Mouse (Mus musculus): Measurements from ENCODE around the gene Glt6d1. TPM values are rescaled to one million over a fixed set of nuclear protein-coding genes. Genes with fewer than 3 reads are reported as not detected.

Gene Glt6d1
- polyA plus RNA-seq, 1 experiment from 2014 or later, result not detected

DNA sequence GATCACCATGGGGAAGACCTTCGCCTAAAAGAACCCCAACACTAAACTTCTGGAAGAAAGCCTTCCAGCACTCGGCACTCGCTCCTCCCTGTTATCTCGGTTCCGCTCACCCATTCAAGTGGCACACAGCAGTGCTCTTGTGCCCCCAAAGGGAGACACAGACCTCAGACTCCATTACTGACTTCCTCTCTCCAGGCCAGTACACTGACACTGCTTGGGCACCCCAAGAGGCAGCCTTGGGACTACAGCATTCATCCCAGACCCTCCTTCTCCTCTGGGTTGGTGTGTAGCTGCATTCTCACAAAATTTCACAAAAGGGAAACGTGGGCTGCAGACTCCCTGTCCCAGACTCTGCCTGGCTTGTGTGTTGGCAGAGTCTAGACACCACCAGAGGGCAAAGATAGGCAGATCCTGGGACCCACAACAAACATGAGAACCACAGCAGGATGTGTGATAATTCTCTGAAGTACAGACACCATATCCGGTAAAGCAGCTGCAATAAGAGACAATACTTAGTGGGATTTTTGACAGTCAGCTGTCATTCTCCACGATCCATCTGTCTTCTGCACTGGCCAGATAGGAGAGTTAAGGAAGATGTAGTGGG, 12.8 kb upstream of the Glt6d1 start:
- no peak overlapping the region for H3K9ac ChIP-seq (replicated peaks; ENCODE audit: low read length)
- DNase-seq (no peak), ATAC-seq (ENCODE audit: low FRiP score, low TSS enrichment) (no peak)
- whole genome bisulfite sequencing, result 77% methylated on average over 8 of the region's 8 CpGs
- H3K27me3 ChIP-seq (ENCODE audit: control insufficient read depth, insufficient read depth, low read length), result no peaks in the 10 kb centered on the region
- H3K9me3 ChIP-seq (ENCODE audit: control insufficient read depth, low read length), result no peaks in the 10 kb centered on the region
- H3K4me2 ChIP-seq (ENCODE audit: low read length), result no peak overlapping the region
- no peak overlapping the region for H3K27ac ChIP-seq (replicated peaks; ENCODE audit: low read depth, low read length)
- no peaks in the 10 kb centered on the region for H3K4me1 ChIP-seq (ENCODE audit: control insufficient read depth, insufficient read depth, low read length)
- no peaks in the 10 kb centered on the region for H3K36me3 ChIP-seq (ENCODE audit: control insufficient read depth, insufficient read depth, low read length)
- H3K4me3 ChIP-seq (replicated peaks; ENCODE audit: low read depth, low read length), result no peak overlapping the region

GRCm38 (mm10) chr2:25824751-25825150, 9.1 kb upstream of the Glt6d1 start:
- Histone ChIP-seq H3K36me3 (ENCODE audit: control insufficient read depth, insufficient read depth, low read length) (no peaks in the 10 kb centered on the region), H3K4me3 (replicated peaks; ENCODE audit: low read depth, low read length) (no peak overlapping the region), H3K9me3 (ENCODE audit: control insufficient read depth, low read length) (no peaks in the 10 kb centered on the region), H3K27ac (replicated peaks; ENCODE audit: low read depth, low read length) (no peak overlapping the region), H3K4me2 (ENCODE audit: low read length) (no peak overlapping the region), H3K9ac (replicated peaks; ENCODE audit: low read length) (no peak overlapping the region), H3K27me3 (ENCODE audit: control insufficient read depth, insufficient read depth, low read length) (no peaks in the 10 kb centered on the region), H3K4me1 (ENCODE audit: control insufficient read depth, insufficient read depth, low read length) (no peaks in the 10 kb centered on the region)
- DNase-seq (no peak), ATAC-seq (ENCODE audit: low FRiP score, low TSS enrichment) (no peak)
- 90% methylated on average over 3 of the region's 3 CpGs for WGBS

- no peaks in the 10 kb centered on the region for H3K4me1 ChIP-seq (ENCODE audit: control insufficient read depth, insufficient read depth, low read length)
- 77% methylated on average over 1 of the region's 1 CpGs for WGBS
- DNase-seq, result no peak
- no peaks in the 10 kb centered on the region for H3K9me3 ChIP-seq (ENCODE audit: control insufficient read depth, low read length)
- no peak within 1 kb of the TSS for H3K9ac ChIP-seq (replicated peaks; ENCODE audit: low read length)
- no peaks in the 10 kb centered on the region for H3K27me3 ChIP-seq (ENCODE audit: control insufficient read depth, insufficient read depth, low read length)
- H3K4me2 ChIP-seq (ENCODE audit: low read length), result no peak within 1 kb of the TSS
- no peak for ATAC-seq (ENCODE audit: low FRiP score, low TSS enrichment)
- no peak within 1 kb of the TSS for H3K27ac ChIP-seq (replicated peaks; ENCODE audit: low read depth, low read length)
- H3K4me3 ChIP-seq (replicated peaks; ENCODE audit: low read depth, low read length), result no peak within 1 kb of the TSS
- H3K36me3 ChIP-seq (ENCODE audit: control insufficient read depth, insufficient read depth, low read length), result no peaks in the 10 kb centered on the region
Measured at GRCm38 (mm10) chr2:25822806-25823205, 7.2 kb upstream of the Glt6d1 start, which contains the start of gene Lcn9. Lcn9 (plus strand) TSS chr2:25823153.

DNA sequence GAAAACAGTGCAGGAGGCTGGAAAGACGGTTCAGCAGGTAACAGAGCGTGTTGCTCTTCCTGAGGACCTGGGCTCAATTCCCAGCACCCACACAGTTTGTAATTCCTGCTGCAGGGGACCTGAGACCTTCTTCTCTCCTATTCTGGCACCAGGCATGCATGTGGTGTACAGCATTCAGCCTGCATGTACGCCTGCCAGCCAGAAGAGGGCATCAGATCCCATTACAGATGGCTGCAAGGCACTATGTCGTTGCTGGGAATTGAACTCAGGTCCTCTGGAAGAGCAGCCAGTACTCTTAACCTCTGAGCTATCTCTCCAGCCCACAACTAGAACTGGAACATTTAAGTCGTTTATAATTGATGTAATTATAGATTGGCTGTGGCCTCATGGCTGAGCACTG, 2.3 kb downstream of the Glt6d1 start:
- WGBS, result 84% methylated on average over 5 of the region's 5 CpGs
- Histone ChIP-seq H3K9me3 (ENCODE audit: control insufficient read depth, low read length) (no peaks in the 10 kb centered on the region), H3K4me2 (ENCODE audit: low read length) (no peak overlapping the region), H3K27me3 (ENCODE audit: control insufficient read depth, insufficient read depth, low read length) (no peaks in the 10 kb centered on the region), H3K4me1 (ENCODE audit: control insufficient read depth, insufficient read depth, low read length) (no peaks in the 10 kb centered on the region), H3K4me3 (replicated peaks; ENCODE audit: low read depth, low read length) (no peak overlapping the region), H3K27ac (replicated peaks; ENCODE audit: low read depth, low read length) (no peak overlapping the region), H3K36me3 (ENCODE audit: control insufficient read depth, insufficient read depth, low read length) (no peaks in the 10 kb centered on the region), H3K9ac (replicated peaks; ENCODE audit: low read length) (no peak overlapping the region)
- no peak for DNase-seq
- ATAC-seq (ENCODE audit: low FRiP score, low TSS enrichment), result no peak

DNA sequence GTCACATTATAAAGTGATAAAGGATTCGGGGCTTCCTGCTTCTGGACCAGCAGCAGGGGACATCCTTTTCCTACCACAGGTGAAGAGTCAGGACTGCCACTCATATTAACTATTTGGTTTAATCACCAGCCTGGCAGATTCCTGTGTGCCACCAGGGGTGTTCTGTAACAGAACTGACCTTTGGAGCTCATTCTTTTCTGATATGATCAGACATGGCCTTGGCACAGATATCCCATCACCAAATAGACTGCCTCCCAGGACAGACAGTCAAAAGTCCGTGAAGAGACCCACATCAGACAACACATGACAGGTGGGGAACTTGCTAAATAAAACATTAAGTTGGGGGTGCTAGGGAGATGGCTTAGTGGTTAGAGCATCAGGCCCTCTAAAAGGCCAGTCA, 3.9 kb downstream of the Glt6d1 start:
- no peak for DNase-seq
- no peaks in the 10 kb centered on the region for H3K9me3 ChIP-seq (ENCODE audit: control insufficient read depth, low read length)
- no peak for ATAC-seq (ENCODE audit: low FRiP score, low TSS enrichment)
- H3K9ac ChIP-seq (replicated peaks; ENCODE audit: low read length), result no peak overlapping the region
- no peak overlapping the region for H3K27ac ChIP-seq (replicated peaks; ENCODE audit: low read depth, low read length)
- H3K4me1 ChIP-seq (ENCODE audit: control insufficient read depth, insufficient read depth, low read length), result no peaks in the 10 kb centered on the region
- no peak overlapping the region for H3K4me2 ChIP-seq (ENCODE audit: low read length)
- H3K4me3 ChIP-seq (replicated peaks; ENCODE audit: low read depth, low read length), result no peak overlapping the region
- no peaks in the 10 kb centered on the region for H3K27me3 ChIP-seq (ENCODE audit: control insufficient read depth, insufficient read depth, low read length)
- H3K36me3 ChIP-seq (ENCODE audit: control insufficient read depth, insufficient read depth, low read length), result no peaks in the 10 kb centered on the region
- 78% methylated on average over 2 of the region's 2 CpGs for WGBS

DNA sequence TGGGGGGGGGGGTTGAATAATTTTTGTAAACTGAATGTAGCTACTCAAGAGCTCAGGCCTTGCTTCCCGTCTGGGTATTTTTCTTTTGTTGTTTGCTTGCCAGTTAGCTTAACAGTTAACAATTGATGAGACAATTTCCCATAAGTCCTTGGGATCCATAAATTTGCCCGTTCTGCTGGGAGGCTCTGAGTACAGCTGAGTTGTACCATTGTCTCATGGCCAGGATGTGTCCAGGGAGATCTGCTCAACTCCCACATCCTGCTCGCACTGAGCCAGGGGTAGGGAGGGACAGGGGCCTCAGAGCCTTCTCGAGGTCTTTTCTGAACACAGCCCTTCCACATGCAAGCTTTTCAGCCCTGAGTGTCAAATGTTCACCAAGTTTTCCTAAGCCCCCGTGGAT, 17.6 kb downstream of the Glt6d1 start:
- no peak for ATAC-seq (ENCODE audit: low FRiP score, low TSS enrichment)

DNA sequence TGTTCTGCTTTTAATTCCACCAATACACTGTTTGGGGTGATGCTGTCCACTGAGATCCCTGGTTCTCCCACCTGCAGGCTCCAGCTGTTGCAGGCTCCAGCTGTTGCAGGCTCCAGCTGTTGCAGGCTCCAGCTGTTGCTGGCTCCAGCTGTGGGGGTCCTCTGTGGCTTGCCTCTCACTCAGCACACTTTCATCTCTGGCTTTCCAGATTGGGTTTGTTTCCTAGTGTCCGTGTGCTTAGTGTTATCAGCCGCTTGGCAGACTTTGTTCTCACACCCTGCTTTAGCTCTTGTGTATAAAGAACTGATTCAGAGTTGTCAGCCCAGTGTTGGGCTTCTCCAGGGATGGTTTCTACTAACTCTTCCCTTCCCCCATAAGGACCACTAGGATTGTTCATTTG, 18.0 kb downstream of the Glt6d1 start:
- Histone ChIP-seq H3K9ac (replicated peaks; ENCODE audit: low read length) (no peak overlapping the region), H3K9me3 (ENCODE audit: control insufficient read depth, low read length) (no peaks in the 10 kb centered on the region), H3K27ac (replicated peaks; ENCODE audit: low read depth, low read length) (no peak overlapping the region), H3K36me3 (ENCODE audit: control insufficient read depth, insufficient read depth, low read length) (no peaks in the 10 kb centered on the region), H3K27me3 (ENCODE audit: control insufficient read depth, insufficient read depth, low read length) (no peaks in the 10 kb centered on the region), H3K4me2 (ENCODE audit: low read length) (no peak overlapping the region), H3K4me3 (replicated peaks; ENCODE audit: low read depth, low read length) (no peak overlapping the region), H3K4me1 (ENCODE audit: control insufficient read depth, insufficient read depth, low read length) (no peaks in the 10 kb centered on the region)
- peak; percentile 19 for DNase-seq
- WGBS, result 41% methylated on average over 2 of the region's 2 CpGs
- ATAC-seq (ENCODE audit: low FRiP score, low TSS enrichment), result no peak

More for the DNA sequence above, 17.6 kb downstream of the Glt6d1 start:
- H3K27ac ChIP-seq (replicated peaks; ENCODE audit: low read depth, low read length), result no peak overlapping the region
- WGBS, result 27% methylated on average over 5 of the region's 5 CpGs
- H3K4me2 ChIP-seq (ENCODE audit: low read length), result no peak overlapping the region
- no peaks in the 10 kb centered on the region for H3K9me3 ChIP-seq (ENCODE audit: control insufficient read depth, low read length)
- H3K36me3 ChIP-seq (ENCODE audit: control insufficient read depth, insufficient read depth, low read length), result no peaks in the 10 kb centered on the region
- DNase-seq, result no peak
- no peaks in the 10 kb centered on the region for H3K27me3 ChIP-seq (ENCODE audit: control insufficient read depth, insufficient read depth, low read length)
- H3K4me3 ChIP-seq (replicated peaks; ENCODE audit: low read depth, low read length), result no peak overlapping the region
- no peaks in the 10 kb centered on the region for H3K4me1 ChIP-seq (ENCODE audit: control insufficient read depth, insufficient read depth, low read length)
- H3K9ac ChIP-seq (replicated peaks; ENCODE audit: low read length), result no peak overlapping the region

DNA sequence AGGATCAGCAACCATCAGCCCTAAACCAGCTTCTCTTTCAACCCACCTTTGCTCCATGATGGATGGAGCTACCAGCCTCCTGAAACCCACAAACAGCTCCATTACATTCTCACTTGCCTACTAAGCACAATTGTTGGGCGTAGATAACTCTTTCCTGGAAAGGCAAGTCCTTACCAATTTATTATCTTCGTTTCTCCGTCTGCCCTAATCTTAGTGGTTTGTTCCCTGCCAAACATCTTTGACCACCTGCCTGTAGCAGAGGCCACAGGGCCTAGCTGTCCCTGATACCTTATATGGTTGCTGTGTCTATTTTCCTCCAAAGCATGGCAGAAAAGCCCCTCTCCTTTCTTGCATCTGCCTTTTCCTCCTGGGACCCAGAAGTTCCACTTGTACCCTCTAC, 26.6 kb downstream of the Glt6d1 start:
- no peak overlapping the region for H3K9ac ChIP-seq (replicated peaks; ENCODE audit: low read length)
- 97% methylated on average over 3 of the region's 3 CpGs for WGBS
- H3K36me3 ChIP-seq (ENCODE audit: control insufficient read depth, insufficient read depth, low read length), result no peaks in the 10 kb centered on the region
- H3K4me1 ChIP-seq (ENCODE audit: control insufficient read depth, insufficient read depth, low read length), result no peaks in the 10 kb centered on the region
- no peaks in the 10 kb centered on the region for H3K9me3 ChIP-seq (ENCODE audit: control insufficient read depth, low read length)
- no peak overlapping the region for H3K4me2 ChIP-seq (ENCODE audit: low read length)
- DNase-seq (no peak), ATAC-seq (ENCODE audit: low FRiP score, low TSS enrichment) (no peak)
- no peak overlapping the region for H3K4me3 ChIP-seq (replicated peaks; ENCODE audit: low read depth, low read length)
- H3K27me3 ChIP-seq (ENCODE audit: control insufficient read depth, insufficient read depth, low read length), result no peaks in the 10 kb centered on the region
- no peak overlapping the region for H3K27ac ChIP-seq (replicated peaks; ENCODE audit: low read depth, low read length)

DNA sequence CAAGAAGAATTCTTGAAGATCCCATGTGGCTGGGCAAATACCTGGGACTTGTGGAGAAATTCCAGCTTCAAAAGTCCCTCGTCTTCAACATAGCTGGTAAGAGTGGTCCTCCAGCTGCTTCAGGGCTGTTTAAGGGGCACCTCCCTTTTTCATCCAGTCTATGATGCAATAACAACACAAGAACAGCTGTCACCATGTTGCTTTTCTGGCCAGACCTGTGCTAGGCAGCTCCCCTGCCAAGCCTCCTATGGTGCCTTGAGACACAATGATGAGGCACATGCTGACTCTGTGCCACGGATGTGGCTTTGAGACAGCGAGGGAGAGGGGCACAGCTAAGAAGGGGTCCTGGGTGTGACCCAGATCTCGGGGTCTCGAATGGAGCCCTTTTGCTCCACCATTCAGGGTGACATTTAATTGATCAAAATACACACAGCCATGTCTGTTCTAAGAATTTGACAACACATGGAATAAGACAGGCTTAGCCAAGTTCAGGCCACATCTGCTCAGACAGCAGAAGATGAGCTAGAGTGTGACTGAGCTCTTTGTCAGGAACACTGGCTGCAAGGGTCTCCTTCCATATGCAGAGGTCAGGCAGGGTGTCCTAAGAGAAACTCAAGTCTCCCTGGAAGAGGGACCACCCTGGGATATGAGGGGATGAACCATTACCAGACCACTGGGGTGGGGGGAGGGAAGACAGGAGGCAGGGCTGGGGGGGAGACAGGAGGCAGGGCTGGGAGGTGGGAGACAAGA, 29.9 kb downstream of the Glt6d1 start:
- H3K9me3 ChIP-seq (ENCODE audit: control insufficient read depth, low read length), result no peaks in the 10 kb centered on the region
- H3K36me3 ChIP-seq (ENCODE audit: control insufficient read depth, insufficient read depth, low read length), result no peaks in the 10 kb centered on the region
- no peak overlapping the region for H3K9ac ChIP-seq (replicated peaks; ENCODE audit: low read length)
- H3K27ac ChIP-seq (replicated peaks; ENCODE audit: low read depth, low read length), result no peak overlapping the region
- H3K4me1 ChIP-seq (ENCODE audit: control insufficient read depth, insufficient read depth, low read length), result no peaks in the 10 kb centered on the region
- WGBS, result 77% methylated on average over 5 of the region's 5 CpGs
- DNase-seq (no peak), ATAC-seq (ENCODE audit: low FRiP score, low TSS enrichment) (no peak)
- H3K4me2 ChIP-seq (ENCODE audit: low read length), result no peak overlapping the region
- no peak overlapping the region for H3K4me3 ChIP-seq (replicated peaks; ENCODE audit: low read depth, low read length)
- H3K27me3 ChIP-seq (ENCODE audit: control insufficient read depth, insufficient read depth, low read length), result no peaks in the 10 kb centered on the region
